Mouse (Mus musculus) frontal cortex, adult 2 months (tissue): ENCODE measurements around the gene Mrps34. TPM values are rescaled to one million over a fixed set of nuclear protein-coding genes. Genes with fewer than 3 reads are reported as not detected.

Experiments used
- polyA plus RNA-seq: library from polyadenylated mRNA; depleted of rRNA; stranded (reverse); fragments of >200 nt; gene quantifications from 2 replicates; pipeline ENCODE4 v1.2.3, GENCODE M21; 2012; rRNA removed

Gene Mrps34
- polyA plus RNA-seq, 1 experiment: 111 TPM

Other genes starting within 250 kb of the Mrps34 start
- 80.5 and 83.9 TPM in 2 replicates for gene Slc9a3r2, start 244.8 kb upstream of the Mrps34 start, polyA plus RNA-seq
- gene Npw, start 236.7 kb upstream of the Mrps34 start, polyA plus RNA-seq: 0.65 TPM in 1 of 2 replicates, not detected in the other
- 53.8 and 59.4 TPM in 2 replicates for gene Zfp598, start 225.4 kb upstream of the Mrps34 start, polyA plus RNA-seq
- gene Syngr3, start 205.2 kb upstream of the Mrps34 start, polyA plus RNA-seq: 170 and 183 TPM in 2 replicates
- 22.6 and 24.1 TPM in 2 replicates for gene Gfer, start 199.0 kb upstream of the Mrps34 start, polyA plus RNA-seq
- gene Noxo1, start 198.9 kb upstream of the Mrps34 start, polyA plus RNA-seq: 5.9 and 6.7 TPM in 2 replicates
- 56.1 and 56.2 TPM in 2 replicates for gene Tbl3, start 187.5 kb upstream of the Mrps34 start, polyA plus RNA-seq
- 0.11 and 0.38 TPM in 2 replicates for gene Rnf151, start 177.1 kb upstream of the Mrps34 start, polyA plus RNA-seq
- gene Rps2, start 177.0 kb upstream of the Mrps34 start, polyA plus RNA-seq: 967 and 1,066 TPM in 2 replicates
- 445 and 493 TPM in 2 replicates for gene Ndufb10, start 170.6 kb upstream of the Mrps34 start, polyA plus RNA-seq
- 0.56 and 0.65 TPM in 2 replicates for gene Rpl3l, start 167.3 kb upstream of the Mrps34 start, polyA plus RNA-seq
- gene Msrb1, start 158.5 kb upstream of the Mrps34 start, polyA plus RNA-seq: 32.7 and 37.7 TPM in 2 replicates
- gene Hs3st6, start 142.1 kb upstream of the Mrps34 start, polyA plus RNA-seq: 0.66 and 0.78 TPM in 2 replicates
- not detected in 2 replicates for gene Meiob, start 90.8 kb upstream of the Mrps34 start, polyA plus RNA-seq
- gene Hagh, start 55.0 kb upstream of the Mrps34 start, polyA plus RNA-seq: 125 and 142 TPM in 2 replicates
- gene Fahd1, start 44.8 kb upstream of the Mrps34 start, polyA plus RNA-seq: 23.5 and 26.0 TPM in 2 replicates
- 0.06 and 0.16 TPM in 2 replicates for gene Igfals, start 29.1 kb upstream of the Mrps34 start, polyA plus RNA-seq
- 29.0 and 31.4 TPM in 2 replicates for gene Nubp2, start 8.8 kb upstream of the Mrps34 start, polyA plus RNA-seq
- gene Spsb3, start 8.5 kb upstream of the Mrps34 start, polyA plus RNA-seq: 69.1 and 78.1 TPM in 2 replicates
- 63.7 and 67.9 TPM in 2 replicates for gene Eme2, start within 50 bp of the Mrps34 start, polyA plus RNA-seq
- gene Nme3, start 1.4 kb downstream of the Mrps34 start, polyA plus RNA-seq: 76.8 and 81.6 TPM in 2 replicates
- gene Mapk8ip3, start 41.9 kb downstream of the Mrps34 start, polyA plus RNA-seq: 325 and 357 TPM in 2 replicates
- gene Jpt2, start 65.6 kb downstream of the Mrps34 start, polyA plus RNA-seq: 4.6 and 6.3 TPM in 2 replicates
- 21.5 and 22.2 TPM in 2 replicates for gene Cramp1l, start 120.7 kb downstream of the Mrps34 start, polyA plus RNA-seq
- gene Ift140, start 121.0 kb downstream of the Mrps34 start, polyA plus RNA-seq: 19.0 and 23.6 TPM in 2 replicates
- gene Tmem204, start 188.5 kb downstream of the Mrps34 start, polyA plus RNA-seq: 16.2 and 16.3 TPM in 2 replicates
- 19.0 and 27.2 TPM in 2 replicates for gene Telo2, start 220.9 kb downstream of the Mrps34 start, polyA plus RNA-seq
- 0.08 and 0.16 TPM in 2 replicates for gene Ptx4, start 225.6 kb downstream of the Mrps34 start, polyA plus RNA-seq
- gene Clcn7, start 238.3 kb downstream of the Mrps34 start, polyA plus RNA-seq: 45.6 and 51.4 TPM in 2 replicates